26 mouse cellular contexts compared by ENCODE assay signal in the genomic region with DNA sequence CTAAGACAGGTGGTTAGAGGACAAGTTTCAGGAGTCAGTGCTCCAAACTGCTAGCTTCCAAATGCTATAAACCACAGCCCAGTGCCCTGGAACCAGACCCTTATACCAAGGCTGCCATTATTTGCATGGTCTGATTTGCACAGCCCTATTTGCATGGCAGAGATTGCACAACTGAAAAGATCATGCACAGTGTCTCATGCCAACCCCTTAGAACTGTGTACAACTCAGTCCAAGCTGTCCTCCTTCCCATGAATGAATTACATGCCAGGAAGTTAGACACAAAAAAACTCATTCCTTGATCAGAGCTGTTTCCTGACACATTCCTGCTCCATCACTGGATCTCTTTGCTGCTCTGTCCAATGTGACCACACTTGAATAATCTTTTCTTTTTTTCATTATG. TPM values are rescaled to one million over a fixed set of nuclear protein-coding genes. Genes with fewer than 3 reads are reported as not detected.
DNase-seq lines count a peak whose midpoint lies in the region; TF ChIP-seq lines count a peak whose summit lies in the region.
"Had no signal": no experiment of that assay in that cellular context is flagged by ENCODE, and none has a peak within 500 bp of the region (broad histone marks: within the 10 kb centered on the region; RNA-seq: fewer than 3 reads in every experiment).

No protein-coding gene starts in this region.

- H3K4me3 ChIP-seq in left cerebral cortex, adult 2 months = no peak overlapping the region
- no peak overlapping the region for H3K4me3 ChIP-seq in hindbrain, embryonic 10.5 days
- H3K4me3 ChIP-seq: embryonic facial prominence, embryonic 10.5 days; embryonic facial prominence, embryonic 12.5 days; forebrain, embryonic 13.5 days; forebrain, embryonic 15.5 days had no signal

- H3K27ac ChIP-seq in left cerebral cortex, adult 2 months = no peak overlapping the region
- no peak overlapping the region for H3K27ac ChIP-seq in hindbrain, embryonic 10.5 days
- H3K27ac ChIP-seq: embryonic facial prominence, embryonic 10.5 days; embryonic facial prominence, embryonic 12.5 days; forebrain, embryonic 13.5 days; forebrain, embryonic 15.5 days had no signal

- peak; percentile 40 for DNase-seq in heart, adult 11 months
- DNase-seq in heart, postnatal 4 days = no peak
- DNase-seq in A20 (ENCODE audit: low read depth, low spot score) (peak; percentile 22), NIH3T3 (ENCODE audit: low read depth) (peak; percentile 17)
- no peak for DNase-seq in left cerebral cortex, adult 2 months (ENCODE audit: extremely low spot score in 1 of 2, low spot score in 2 of 2)
- no peak for DNase-seq in hindbrain, embryonic 10.5 days (ENCODE audit: low spot score)
- DNase-seq: adrenal gland, adult 8-10 months; adrenal gland, postnatal 14 days; adrenal gland, postnatal 36 days; cerebellum, adult 11-12 months; cerebellum, adult 2 months; cerebellum, adult 9-10 months; cerebellum, postnatal 10 days; cerebellum, postnatal 25 days; forebrain, postnatal 0 days had no signal

- H3K4me1 ChIP-seq in hindbrain, embryonic 10.5 days (replicated peaks) = no peaks in the 10 kb centered on the region
- H3K4me1 ChIP-seq: embryonic facial prominence, embryonic 10.5 days; embryonic facial prominence, embryonic 12.5 days; forebrain, embryonic 13.5 days; forebrain, embryonic 15.5 days had no signal

- H3K9me3 ChIP-seq in hindbrain, embryonic 10.5 days = no peaks in the 10 kb centered on the region
- H3K9me3 ChIP-seq: embryonic facial prominence, embryonic 12.5 days; forebrain, embryonic 13.5 days; forebrain, embryonic 15.5 days had no signal

- no peaks in the 10 kb centered on the region for H3K27me3 ChIP-seq in hindbrain, embryonic 10.5 days (ENCODE audit: insufficient read depth, poor library complexity, severe bottlenecking)
- H3K27me3 ChIP-seq: embryonic facial prominence, embryonic 12.5 days; forebrain, embryonic 13.5 days; forebrain, embryonic 15.5 days had no signal

- intact Hi-C loops in left cerebral cortex, adult 2 months (cut with DNase I) = loop anchor here (10.0 kb wide), 1 partner anchor 329 kb away; no protein-coding TSS in a partner anchor

- no peak for TF ChIP-seq CTCF in left cerebral cortex, adult 2 months (IDR thresholded peaks at IDR 0.05)

- H3K36me3 ChIP-seq in hindbrain, embryonic 10.5 days = no peaks in the 10 kb centered on the region
- H3K36me3 ChIP-seq: embryonic facial prominence, embryonic 10.5 days; embryonic facial prominence, embryonic 12.5 days; forebrain, embryonic 15.5 days had no signal

RNA-seq across cellular contexts. Expression of gene Trcg1, which starts 13.0 kb away (rescaled TPM):
- not detected for total RNA-seq in heart, postnatal 4 days (2021)
- total RNA-seq in left cerebral cortex, adult 2 months (2021) = not detected
- polyA plus RNA-seq in hindbrain, embryonic 10.5 days (2016; fragmentation: Nextera tagmentation; extraction: Ambion mirVana) = not detected in 2 replicates
- total RNA-seq: adrenal gland, adult 18-20 months; adrenal gland, adult 8-10 months; adrenal gland, postnatal 14 days; adrenal gland, postnatal 36 days; ES-E14; forebrain, postnatal 0 days; MEL had no signal
- polyA plus RNA-seq: C2C12; cerebellum, adult 2 months; cortical plate, adult 2 months; embryonic facial prominence, embryonic 12.5 days; embryonic facial prominence, embryonic 14.5 days; forebrain, embryonic 11.5 days; forebrain, embryonic 13.5 days; forebrain, embryonic 15.5 days; forebrain, postnatal 0 days had no signal

RNA-seq across cellular contexts. Expression of gene 1700017B05Rik, which starts 39.1 kb away (rescaled TPM):
- 10 to 100 TPM; 21.6 to 26.6 TPM for total RNA-seq in heart, postnatal 4 days (2021)
- total RNA-seq in left cerebral cortex, adult 2 months (2021) = 10 to 100 TPM; 18.5 to 20.1 TPM
- 9.5 and 10.9 TPM in 2 replicates for polyA plus RNA-seq in hindbrain, embryonic 10.5 days (2016; fragmentation: Nextera tagmentation; extraction: Ambion mirVana)

Comparison
In these comparisons a context has a peak if more than half of its experiments do, and no peak if none do; other contexts are left out.
1. DNase-seq: peak in heart, adult 11 months (single experiment), A20 (single experiment) and NIH3T3 (single experiment); none in heart, postnatal 4 days (single experiment), left cerebral cortex, adult 2 months (0 of 2) and hindbrain, embryonic 10.5 days (single experiment).